Mouse (Mus musculus) lung, postnatal 25 days (tissue): ENCODE measurements around the gene Foxo4.

Source experiments
- DNase-seq: peaks from one replicate; pipeline ENCODE4 v3.0.0; 2022; ENCODE audit warnings: low spot score

Gene Foxo4

DNA sequence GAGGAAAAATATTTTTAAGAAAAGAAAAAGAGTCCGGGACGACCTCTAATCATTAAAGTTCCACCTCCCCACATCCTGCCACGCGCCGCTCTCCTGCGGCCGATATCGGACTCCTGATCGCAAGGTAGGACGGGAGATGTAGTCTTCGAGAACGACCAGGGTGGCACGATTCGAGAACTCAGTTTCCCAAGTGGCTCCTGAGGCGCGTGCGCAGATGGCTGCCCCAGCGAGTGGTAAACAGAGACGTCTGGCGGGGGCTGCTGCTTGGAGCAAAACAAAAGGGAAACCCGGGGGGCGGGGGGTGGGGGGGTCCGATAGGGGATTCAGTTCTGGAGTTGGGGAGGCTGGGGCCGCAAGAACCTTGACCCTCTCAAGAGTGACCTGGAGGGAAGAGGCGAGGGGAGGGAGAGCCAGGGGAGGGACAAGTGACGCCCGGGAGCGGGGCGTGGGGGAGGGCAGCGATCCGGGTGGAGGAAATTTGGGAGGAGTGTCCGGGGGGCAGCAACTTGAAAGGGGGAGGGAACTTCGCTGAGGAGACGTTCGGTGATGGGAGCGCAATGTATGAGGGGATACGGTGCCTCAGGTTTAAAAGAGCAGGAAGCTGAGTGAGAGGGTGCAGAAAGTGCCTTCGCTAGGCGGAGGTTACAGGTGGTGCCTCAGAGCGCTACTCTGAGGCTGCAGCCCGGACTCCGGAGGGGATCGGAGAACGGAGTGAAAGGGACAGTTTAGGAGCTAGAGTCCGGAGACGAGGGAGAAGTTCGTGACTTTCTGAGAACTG is at the start of gene Foxo4:
TSS of gene Foxo4 (plus strand) at position 577 of the 778 bp plus-strand sequence.
- DNase-seq = peak; percentile 92

- peak; percentile 89 for DNase-seq
Measured at GRCm38 (mm10) chrX:101221834-101222795, 32.2 kb upstream of the Foxo4 start, which contains the start of gene Snx12. Gene Snx12 (minus strand): TSS chrX:101222563.

- no peak for DNase-seq
Measured at GRCm38 (mm10) chrX:101222796-101223162, 31.5 kb upstream of the Foxo4 start.

GRCm38 (mm10) chrX:101245011-101245410 is 9.3 kb upstream of the Foxo4 start:
- DNase-seq = no peak

GRCm38 (mm10) chrX:101254740-101255139 is 412 bp downstream of the Foxo4 start:
- no peak for DNase-seq

GRCm38 (mm10) chrX:101256603-101257002 is 2.3 kb downstream of the Foxo4 start:
- no peak for DNase-seq

DNA sequence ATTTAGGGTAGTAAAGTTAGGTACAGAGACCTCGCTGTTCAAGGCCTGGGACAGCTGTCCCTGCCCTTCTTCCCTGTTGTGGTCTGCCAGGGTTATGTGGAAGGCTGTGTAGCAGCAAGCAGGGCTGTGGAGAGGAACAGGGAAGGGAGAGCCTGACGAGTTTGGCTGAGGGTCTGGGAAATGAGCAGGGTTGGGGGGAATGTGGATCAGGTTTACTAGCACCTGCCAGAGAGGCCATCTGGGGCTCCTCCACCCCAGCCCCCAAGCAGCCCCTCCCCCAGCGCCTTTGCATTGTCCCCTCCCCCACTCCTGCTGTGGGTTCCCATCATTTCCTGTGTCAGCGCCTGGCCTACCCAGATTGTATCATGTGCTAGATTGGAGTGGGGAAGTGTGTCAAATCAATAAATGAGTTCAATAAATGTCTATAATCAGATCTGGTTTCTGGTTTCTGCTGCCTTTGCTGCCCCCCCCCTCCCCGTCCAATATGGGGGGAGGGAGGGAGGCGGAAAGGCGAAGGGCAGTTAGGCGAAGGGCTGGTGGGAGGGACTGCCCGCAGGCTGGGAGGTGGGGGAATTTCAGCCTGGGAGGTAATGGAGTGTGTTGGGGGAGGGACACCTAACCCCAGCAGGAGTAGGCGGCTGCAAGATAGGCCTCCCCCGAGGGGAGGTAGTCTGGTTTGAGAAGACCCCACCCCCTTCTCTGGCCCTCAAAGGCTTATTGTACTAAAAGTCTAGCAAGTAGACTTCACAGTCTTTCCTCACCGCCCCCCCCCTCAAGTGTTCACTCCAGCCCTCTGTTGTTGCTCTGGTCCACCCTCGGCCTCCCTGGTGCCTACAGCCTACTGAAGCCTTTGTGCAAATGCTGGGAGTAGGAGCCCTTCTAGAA is 6.4 kb downstream of the Foxo4 start:
- no peak for DNase-seq

DNA sequence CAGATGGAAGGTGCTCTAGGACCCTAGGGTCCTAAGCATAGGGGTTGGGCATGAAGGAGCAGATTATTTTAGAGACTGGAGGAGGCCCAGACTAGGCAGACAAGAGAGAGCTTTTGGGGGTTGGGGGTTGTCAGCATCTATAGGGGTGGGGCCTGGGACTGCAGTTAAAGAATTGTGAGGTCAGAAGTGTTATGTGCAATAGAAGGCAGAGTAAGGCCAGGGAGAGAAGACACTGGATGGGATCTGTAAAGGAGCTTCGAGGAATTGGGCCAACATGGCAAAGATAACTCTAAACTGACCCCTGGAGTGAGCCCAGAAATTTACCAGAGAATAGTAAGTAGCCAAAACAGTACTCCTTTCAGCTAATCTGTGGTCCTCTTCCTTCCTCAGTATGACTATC is 9.6 kb downstream of the Foxo4 start, which contains the start of gene Gm614:
TSS of gene Gm614 (minus strand) at position 101 of the 400 bp plus-strand sequence.
- no peak for DNase-seq

- DNase-seq = no peak
Measured at GRCm38 (mm10) chrX:101266631-101267030, 12.3 kb downstream of the Foxo4 start.

DNA sequence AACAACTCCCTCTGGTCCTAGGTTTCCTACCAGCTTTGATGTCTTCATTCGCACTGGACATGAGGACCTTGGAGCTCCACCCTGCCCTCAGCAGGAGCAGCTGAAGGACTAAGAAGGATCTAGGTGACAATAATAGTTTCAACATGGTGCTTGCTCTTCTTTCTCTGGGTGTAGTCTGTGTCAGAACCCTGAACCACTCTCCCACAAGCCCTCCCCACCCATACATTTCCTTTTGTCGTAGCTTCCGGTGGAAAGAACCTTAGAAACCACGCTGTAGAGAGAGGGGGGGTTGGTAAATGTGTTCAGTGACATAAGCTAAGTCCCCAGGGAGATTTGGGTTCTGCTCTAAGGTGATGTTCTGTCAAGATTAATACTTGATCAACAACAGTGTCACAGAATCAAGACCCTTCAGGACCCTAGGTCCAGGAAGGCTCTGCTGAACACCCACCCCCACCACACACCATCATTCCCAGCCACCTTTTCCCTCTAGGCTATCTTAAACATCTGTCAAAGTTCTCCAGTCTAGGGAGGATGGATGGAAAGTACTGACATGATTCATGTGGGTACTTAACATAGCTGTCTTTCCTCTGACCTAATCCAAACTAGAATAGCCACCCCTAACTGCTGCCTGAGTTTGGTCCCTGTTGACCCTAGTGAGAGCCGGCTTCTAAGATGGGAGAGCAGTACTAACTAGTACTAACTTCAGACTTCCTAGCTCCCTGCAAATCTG is 13.9 kb downstream of the Foxo4 start, which contains the start of gene Il2rg:
TSS of gene Il2rg (minus strand) at position 231 of the 730 bp plus-strand sequence.
- peak; percentile 55 for DNase-seq

DNA sequence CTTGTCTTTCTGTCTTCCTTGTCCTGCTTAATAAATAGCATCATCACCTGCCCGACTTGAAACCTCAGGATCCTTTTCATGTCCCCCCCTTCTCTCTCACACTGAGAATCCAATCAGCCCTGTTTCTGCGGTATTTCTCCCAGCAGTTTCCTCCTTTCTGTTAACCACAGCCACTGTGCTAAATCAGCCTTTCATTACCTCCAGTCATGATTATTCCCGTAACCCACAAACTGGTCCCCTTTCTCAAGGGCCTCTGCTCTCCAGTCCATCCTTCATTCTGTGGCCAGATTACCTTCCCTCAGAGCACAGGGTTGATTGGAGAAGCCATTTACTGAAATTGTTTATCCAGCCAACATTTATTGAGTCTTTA is 14.4 kb downstream of the Foxo4 start, which contains the start of gene Gm20489:
TSS of gene Gm20489 (minus strand) at position 269 of the 370 bp plus-strand sequence.
- no peak for DNase-seq

- no peak for DNase-seq
Measured at GRCm38 (mm10) chrX:101273410-101273809, 19.1 kb downstream of the Foxo4 start.

DNA sequence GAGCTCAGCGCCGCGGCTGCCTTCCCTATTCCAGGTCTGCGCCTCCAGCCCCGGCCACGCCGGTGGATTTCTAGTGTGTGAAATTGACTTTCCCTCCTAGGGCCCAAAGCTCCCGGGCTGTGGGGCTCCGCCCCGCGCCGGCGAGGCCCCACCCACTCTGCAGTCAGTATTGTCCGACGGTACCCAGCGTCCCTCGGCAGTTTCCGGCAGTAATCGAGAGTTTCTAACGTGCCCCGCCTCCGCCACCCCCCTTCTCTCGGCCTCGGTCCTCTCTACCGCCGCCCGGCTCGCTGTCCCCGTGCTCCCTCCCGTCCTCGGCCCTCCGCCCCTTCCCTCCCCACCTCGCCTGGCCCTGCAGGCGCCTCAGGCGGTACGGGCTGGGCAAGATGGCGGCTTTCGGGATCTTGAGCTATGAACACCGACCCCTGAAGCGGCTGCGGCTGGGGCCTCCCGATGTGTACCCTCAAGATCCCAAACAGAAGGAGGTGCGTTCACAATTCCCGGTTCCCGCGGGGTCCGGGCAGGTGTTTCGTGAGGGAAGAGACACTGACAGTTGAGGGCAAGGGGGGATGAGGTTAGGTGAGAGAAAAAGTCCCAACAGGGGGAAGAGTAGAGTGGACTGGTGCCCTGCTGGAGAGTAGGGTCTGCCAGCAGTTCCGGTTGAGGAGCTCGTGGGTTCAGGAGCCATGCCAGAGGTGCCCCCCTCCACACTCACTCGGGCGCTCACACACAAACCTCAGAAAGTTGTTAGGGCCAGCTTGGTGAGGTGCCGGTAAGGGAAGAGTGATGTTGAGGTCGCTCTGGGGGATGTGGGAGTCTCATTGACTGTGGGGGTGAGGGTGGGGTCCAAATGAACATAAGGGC is 19.8 kb downstream of the Foxo4 start, which contains the start of gene Med12:
TSS of gene Med12 (plus strand) at position 156 of the 864 bp plus-strand sequence.
- DNase-seq = peak; percentile 94

- no peak for DNase-seq
Measured at GRCm38 (mm10) chrX:101282813-101283212, 28.5 kb downstream of the Foxo4 start.

GRCm38 (mm10) chrX:101285534-101285933 is 31.2 kb downstream of the Foxo4 start:
- DNase-seq = peak; percentile 57

GRCm38 (mm10) chrX:101285953-101286670 is 31.8 kb downstream of the Foxo4 start:
- no peak for DNase-seq

DNA sequence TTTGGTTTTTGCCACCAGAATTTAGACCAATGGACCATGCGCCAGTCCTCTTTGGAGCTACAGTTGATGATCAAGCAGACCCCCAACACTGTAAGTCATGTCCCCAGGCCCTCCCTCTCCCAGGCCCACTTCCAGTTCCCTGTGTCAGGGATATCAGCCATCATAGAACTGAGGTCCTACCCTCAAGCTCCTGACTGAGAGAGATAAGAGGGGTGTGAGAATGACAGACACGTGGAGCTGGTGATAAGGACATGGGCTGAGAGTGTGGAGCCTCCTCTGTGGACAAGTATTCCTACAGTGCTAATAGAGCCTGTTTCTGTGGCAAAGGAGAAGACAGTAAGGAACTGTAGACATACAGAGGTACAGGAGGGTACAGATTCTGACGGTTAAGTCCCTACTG is 33.2 kb downstream of the Foxo4 start:
- no peak for DNase-seq

GRCm38 (mm10) chrX:101288432-101288831 is 34.1 kb downstream of the Foxo4 start:
- no peak for DNase-seq

DNA sequence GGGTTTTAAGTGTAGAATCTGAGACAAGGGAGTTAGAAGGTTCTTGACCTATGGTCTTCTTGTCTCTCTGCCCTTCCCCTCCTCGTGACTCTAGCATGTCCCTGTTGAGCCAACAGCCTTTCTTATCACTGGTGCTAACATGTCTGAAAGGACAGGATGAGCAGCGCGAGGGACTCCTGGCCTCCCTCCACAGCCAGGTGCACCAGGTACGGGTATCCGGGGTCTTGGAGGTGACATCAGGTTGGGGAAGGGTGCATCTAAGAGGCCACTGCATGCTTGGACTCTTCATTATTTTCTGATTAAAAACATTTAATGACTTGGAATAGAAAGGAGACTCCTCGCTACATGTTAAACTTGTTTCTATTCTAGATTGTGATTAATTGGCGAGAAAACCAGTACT is 34.7 kb downstream of the Foxo4 start:
- DNase-seq = no peak
